Mouse (Mus musculus) hindbrain, embryonic 15.5 days (tissue): ENCODE measurements around the gene Mup13. TPM values are rescaled to one million over a fixed set of nuclear protein-coding genes. Genes with fewer than 3 reads are reported as not detected.
"Not testable (repeated sequence)": the region's sequence is repeated elsewhere in the genome, so short reads cannot be mapped to it uniquely, and the experiment has no call there.

Experiments
- ATAC-seq: fragments of 200-750 bp; cut with Nextera tagmentation; 2 replicates; pipeline ENCODE4 v1.8.0; 2017; ENCODE audit warnings: low read depth, moderate number of reproducible peaks, moderate TSS enrichment; ENCODE audit not compliant: low FRiP score
- H3K27ac ChIP-seq: fragments of 300-500 bp; sonication (generic); replicated peaks from 2 replicates; pipeline ENCODE4 v1.5.1; 2015; ENCODE audit warnings: mild to moderate bottlenecking, inconsistent platforms
- H3K27me3 ChIP-seq: fragments of 300-500 bp; sonication (generic); 2 replicates; pipeline ENCODE4 v1.6.1; 2015; ENCODE audit warnings: control low read depth, inconsistent platforms
- H3K36me3 ChIP-seq: fragments of 300-500 bp; sonication (generic); 2 replicates; pipeline ENCODE4 v1.6.1; 2015; ENCODE audit warnings: control low read depth, inconsistent platforms
- H3K4me1 ChIP-seq: fragments of 300-500 bp; sonication (generic); replicated peaks from 2 replicates; pipeline ENCODE4 v1.6.1; 2015; ENCODE audit warnings: control low read depth, inconsistent platforms
- H3K4me2 ChIP-seq: fragments of 300-500 bp; sonication (generic); 2 replicates; pipeline ENCODE4 v1.6.1; 2015; ENCODE audit warnings: moderate library complexity, mild to moderate bottlenecking, inconsistent platforms
- H3K4me3 ChIP-seq: fragments of 300-500 bp; sonication (generic); 2 replicates; pipeline ENCODE4 v1.5.1; 2015; ENCODE audit warnings: mild to moderate bottlenecking, inconsistent platforms
- H3K9ac ChIP-seq: fragments of 300-500 bp; sonication (generic); 2 replicates; pipeline ENCODE4 v1.6.1; 2015; ENCODE audit warnings: inconsistent platforms
- H3K9me3 ChIP-seq: fragments of 300-500 bp; sonication (generic); 2 replicates; pipeline ENCODE4 v1.6.1; 2016; ENCODE audit warnings: control low read depth, inconsistent platforms
- WGBS: fragments of 180-500 bp; shearing (Covaris S2); methylation state at CpG from one replicate; pipeline ENCODE4 v1.1.7; 2015; 5-methylcytosine and 5-hydroxymethylcytosine counted together
- polyA plus RNA-seq: library from polyadenylated mRNA; unstranded; fragments of >200 nt; fragmentation: Nextera tagmentation; extraction: Ambion mirVana; gene quantifications from 2 replicates; pipeline ENCODE4 v1.2.1, GENCODE M21; 2015

Gene Mup13
- not detected in 2 replicates for polyA plus RNA-seq

GRCm38 (mm10) chr4:61228186-61228585, at the start of gene Mup13:
Gene Mup13, minus strand, starts transcription at chr4:61228286.
- 84% methylated on average over 4 of the region's 4 CpGs for WGBS
- not testable (repeated sequence) for H3K27ac ChIP-seq, H3K9ac ChIP-seq, H3K27me3 ChIP-seq, H3K36me3 ChIP-seq, H3K4me3 ChIP-seq, H3K4me1 ChIP-seq, ATAC-seq, H3K9me3 ChIP-seq, H3K4me2 ChIP-seq

Other genes starting within 250 kb of the Mup13 start
- not detected in 2 replicates for gene Mup14, start 75.7 kb upstream of the Mup13 start, polyA plus RNA-seq
- not detected in 2 replicates for gene Mup15, start 211.5 kb upstream of the Mup13 start, polyA plus RNA-seq